Mouse (Mus musculus) brain, embryonic 14.5 days (tissue): ENCODE measurements around the gene Rftn1.

ENCODE experiments used
- CTCF ChIP-seq: fragments of 200-500 bp; IDR thresholded peaks from 2 replicates; pipeline ENCODE4 v1.5.1; 2012; ENCODE audit warnings: inconsistent platforms, mild to moderate bottlenecking, moderate library complexity, borderline replicate concordance; ENCODE audit not compliant: insufficient read depth, insufficient read length; ENCODE audit errors: extremely low read depth
- POLR2A ChIP-seq: fragments of 200-500 bp; IDR thresholded peaks from 2 replicates; pipeline ENCODE4 v1.6.1; 2012; ENCODE audit warnings: mild to moderate bottlenecking, inconsistent platforms, borderline replicate concordance; ENCODE audit not compliant: poor library complexity, insufficient read depth, insufficient read length, severe bottlenecking; ENCODE audit errors: extremely low read depth

- TF ChIP-seq CTCF = no peak
- TF ChIP-seq POLR2A = no peak
Measured at GRCm38 (mm10) chr17:50232821-50233220, 42.3 kb upstream of the Rftn1 start.
